31 mouse cellular contexts compared by ENCODE assay signal in genomic region chr6:130337411-130337810, GRCm38 (mm10). TPM values are rescaled to one million over a fixed set of nuclear protein-coding genes. Genes with fewer than 3 reads are reported as not detected.
DNase-seq lines count a peak whose midpoint lies in the region; ATAC-seq lines count a peak whose summit lies in the region.
"Had no signal": no experiment of that assay in that cellular context is flagged by ENCODE, and none has a peak within 500 bp of the region (broad histone marks: within the 10 kb centered on the region; RNA-seq: fewer than 3 reads in every experiment).

Gene Klra3 (minus strand): TSS chr6:130337574.

- no peaks in the 10 kb centered on the region for H3K27me3 ChIP-seq in splenic B cell, adult 2 months (ENCODE audit: control insufficient read depth, insufficient read depth, low read length, poor library complexity, severe bottlenecking)
- no peaks in the 10 kb centered on the region for H3K27me3 ChIP-seq in neural tube, embryonic 15.5 days (replicated peaks)
- H3K27me3 ChIP-seq: embryonic facial prominence, embryonic 13.5 days; embryonic facial prominence, embryonic 15.5 days; forebrain, embryonic 12.5 days; Patski had no signal

- peak; percentile 6 for DNase-seq in splenic B cell, adult 2 months (ENCODE audit: low read depth, low spot score)
- no peak for DNase-seq in spleen, postnatal 14 days (ENCODE audit: low spot score in 2 of 2)
- no peak for DNase-seq in testis, postnatal 10 days (ENCODE audit: low spot score)
- DNase-seq: adrenal gland, postnatal 10 days; adrenal gland, postnatal 25 days; cerebellum, adult 11 months; cerebellum, adult 18-20 months; cerebellum, adult 8-10 months; cerebellum, adult 9-11 months; cerebellum, postnatal 14 days; cerebellum, postnatal 36 days; embryo, embryonic 11 days had no signal

- H3K4me3 ChIP-seq in neural tube, embryonic 15.5 days (replicated peaks): no peak within 1 kb of the TSS
- H3K4me3 ChIP-seq: embryonic facial prominence, embryonic 13.5 days; embryonic facial prominence, embryonic 15.5 days; erythroblast, embryonic 14.5 days; forebrain, embryonic 10.5 days; forebrain, embryonic 12.5 days had no signal

- H3K36me3 ChIP-seq in splenic B cell, adult 2 months (ENCODE audit: control insufficient read depth, insufficient read depth, low read length, poor library complexity, severe bottlenecking): no peaks in the 10 kb centered on the region
- H3K36me3 ChIP-seq in neural tube, embryonic 15.5 days: no peaks in the 10 kb centered on the region
- H3K36me3 ChIP-seq: embryonic facial prominence, embryonic 13.5 days; embryonic facial prominence, embryonic 15.5 days; forebrain, embryonic 10.5 days; forebrain, embryonic 12.5 days had no signal

- no peak within 1 kb of the TSS for H3K9ac ChIP-seq in neural tube, embryonic 15.5 days (replicated peaks)
- H3K9ac ChIP-seq: embryonic facial prominence, embryonic 13.5 days; embryonic facial prominence, embryonic 15.5 days; forebrain, embryonic 12.5 days had no signal

- H3K4me1 ChIP-seq in neural tube, embryonic 15.5 days: no peaks in the 10 kb centered on the region
- H3K4me1 ChIP-seq: embryonic facial prominence, embryonic 13.5 days; embryonic facial prominence, embryonic 15.5 days; forebrain, embryonic 10.5 days; forebrain, embryonic 12.5 days had no signal

- ATAC-seq in granulocyte monocyte progenitor cell, adult 5-6 weeks (replicated peaks; ENCODE audit: poor library complexity, severe bottlenecking): 0 out of 2 replicates have a peak, but pooled peaks have one; percentile 8
- ATAC-seq in megakaryocyte, adult 5-6 weeks (ENCODE audit: poor library complexity, severe bottlenecking): peak; percentile 63
- ATAC-seq in neural tube, embryonic 15.5 days (ENCODE audit: low FRiP score): no peak
- ATAC-seq: activated CD4-positive, CD25-positive, alpha-beta regulatory T cell, adult 4 months; forebrain, embryonic 14.5 days; forebrain, embryonic 16.5 days; Patski had no signal

- 0 out of 2 replicates have a peak, but pooled peaks cover 3% of the 10 kb centered on the region for H3K9me3 ChIP-seq in neural tube, embryonic 15.5 days (replicated peaks)
- H3K9me3 ChIP-seq: embryonic facial prominence, embryonic 13.5 days; embryonic facial prominence, embryonic 15.5 days; forebrain, embryonic 10.5 days; forebrain, embryonic 12.5 days had no signal

- WGBS in neural tube, embryonic 15.5 days: 92% methylated on average over 8 of the region's 8 CpGs

- H3K27ac ChIP-seq in neural tube, embryonic 15.5 days (replicated peaks): no peak within 1 kb of the TSS
- H3K27ac ChIP-seq: embryonic facial prominence, embryonic 13.5 days; embryonic facial prominence, embryonic 15.5 days; forebrain, embryonic 10.5 days; forebrain, embryonic 12.5 days had no signal

- H3K4me2 ChIP-seq in neural tube, embryonic 15.5 days: no peak within 1 kb of the TSS
- H3K4me2 ChIP-seq: embryonic facial prominence, embryonic 13.5 days; embryonic facial prominence, embryonic 15.5 days; forebrain, embryonic 12.5 days had no signal

RNA-seq across cellular contexts. Expression of gene Klra3, which starts in this region (rescaled TPM):
- total RNA-seq in granulocyte monocyte progenitor cell, adult 5-6 weeks (2014; fragmentation: Nextera tagmentation): not detected in 2 replicates
- not detected in 2 replicates for total RNA-seq in granulocyte monocyte progenitor cell, adult 5-6 weeks (2017)
- total RNA-seq in megakaryocyte, adult 5-6 weeks (2015): 1.3 and 2.4 TPM in 2 replicates
- 0.37 and 0.51 TPM in 2 replicates for total RNA-seq in megakaryocyte, adult 5-6 weeks (2017)
- not detected in 2 replicates for polyA plus RNA-seq in neural tube, embryonic 15.5 days (2015; fragmentation: Nextera tagmentation; extraction: Ambion mirVana)
- total RNA-seq: adrenal gland, adult 18-20 months; adrenal gland, postnatal 10 days; adrenal gland, postnatal 25 days; adrenal gland, postnatal 4 days; common myeloid progenitor, adult 5-6 weeks; ES-E14 had no signal
- polyA plus RNA-seq: activated CD4-positive, CD25-positive, alpha-beta regulatory T cell, adult 4 months; brain, embryonic 14.5 days; C2C12; embryonic facial prominence, embryonic 11.5 days; embryonic facial prominence, embryonic 13.5 days; embryonic facial prominence, embryonic 15.5 days; erythroblast, embryonic 14.5 days; forebrain, embryonic 10.5 days; forebrain, embryonic 12.5 days; forebrain, embryonic 14.5 days; forebrain, embryonic 16.5 days; Patski had no signal

Comparison
In these comparisons a context has a peak if more than half of its experiments do, and no peak if none do; other contexts are left out.
1. Peak in ATAC-seq in granulocyte monocyte progenitor cell, adult 5-6 weeks; RNA of the gene not detected or under 1 TPM.